Mouse (Mus musculus): ENCODE results near the gene Smarcd1. TPM values are rescaled to one million over a fixed set of nuclear protein-coding genes. Genes with fewer than 3 reads are reported as not detected.
"Not testable (repeated sequence)": the region's sequence is repeated elsewhere in the genome, so short reads cannot be mapped to it uniquely, and the experiment has no call there.

The Smarcd1 gene
- polyA plus RNA-seq, 1 experiment from 2014 or later, result 73.1 TPM

DNA sequence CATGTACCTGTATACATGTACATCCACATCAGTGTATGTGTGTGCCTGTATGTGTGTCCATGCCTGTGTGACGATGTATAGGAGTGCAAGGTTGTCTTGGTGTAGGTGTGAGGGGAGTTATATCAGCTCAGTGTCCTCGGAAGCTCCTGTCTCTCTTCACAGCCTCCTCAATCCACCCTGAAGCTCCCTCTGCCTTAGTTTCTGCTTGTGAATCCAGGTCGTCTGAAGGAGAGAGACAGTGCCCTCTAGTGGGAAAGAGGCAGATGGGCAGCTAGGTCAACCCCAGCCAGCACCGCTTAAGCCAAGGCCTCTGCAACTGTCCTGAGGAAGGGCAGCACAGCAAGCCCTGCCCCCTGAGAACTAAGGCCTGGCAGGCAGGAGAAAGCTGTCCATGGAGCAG is 13.2 kb upstream of the Smarcd1 start:
- H3K36me3 ChIP-seq, result no peaks in the 10 kb centered on the region
- H3K27me3 ChIP-seq, result peaks cover 11% of the 10 kb centered on the region
- no peak overlapping the region for H3K9ac ChIP-seq
- no peaks in the 10 kb centered on the region for H3K9me3 ChIP-seq
- 7% methylated on average over 4 of the region's 4 CpGs for WGBS
- H3K4me2 ChIP-seq, result no peak overlapping the region
- peaks cover 2% of the 10 kb centered on the region; the same call in 1 of the 2 replicates for H3K4me1 ChIP-seq
- H3K27ac ChIP-seq, result no peak overlapping the region
- ATAC-seq (ENCODE audit: insufficient number of reproducible peaks, insufficient read depth, low FRiP score, low TSS enrichment, low read depth), result no peak
- no peak overlapping the region for H3K4me3 ChIP-seq

DNA sequence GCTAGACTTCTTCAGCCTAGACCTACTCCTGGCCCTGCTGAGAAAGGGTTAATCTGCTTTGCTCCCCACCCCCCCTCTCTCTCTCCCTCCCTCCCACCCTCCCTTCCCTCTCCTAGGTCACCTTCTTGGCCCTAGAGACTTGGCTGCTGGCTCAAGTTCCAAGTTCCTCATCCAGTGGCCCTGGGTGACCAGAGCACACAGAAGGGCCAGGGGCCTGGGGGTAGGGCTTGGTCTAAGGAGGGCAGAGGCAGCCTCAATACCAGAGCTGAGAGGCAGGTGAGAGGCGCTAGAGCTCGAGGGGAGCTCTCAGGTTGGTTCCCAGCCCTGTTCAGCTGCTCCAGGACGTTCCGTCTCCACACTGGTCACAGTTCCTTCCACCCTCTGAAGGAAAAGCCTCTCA is 11.0 kb upstream of the Smarcd1 start:
- H3K27me3 ChIP-seq, result peaks cover 13% of the 10 kb centered on the region
- no peaks in the 10 kb centered on the region for H3K9me3 ChIP-seq
- H3K4me1 ChIP-seq, result peaks cover 2% of the 10 kb centered on the region; the same call in 1 of the 2 replicates
- no peak overlapping the region for H3K4me3 ChIP-seq
- no peak overlapping the region for H3K4me2 ChIP-seq
- H3K36me3 ChIP-seq, result no peaks in the 10 kb centered on the region
- WGBS, result 12% methylated on average over 4 of the region's 4 CpGs
- 0 out of 2 replicates have a peak overlapping the region, but pooled peaks have one; percentile 32 for H3K9ac ChIP-seq
- no peak for ATAC-seq (ENCODE audit: insufficient number of reproducible peaks, insufficient read depth, low FRiP score, low TSS enrichment, low read depth)
- no peak overlapping the region for H3K27ac ChIP-seq

DNA sequence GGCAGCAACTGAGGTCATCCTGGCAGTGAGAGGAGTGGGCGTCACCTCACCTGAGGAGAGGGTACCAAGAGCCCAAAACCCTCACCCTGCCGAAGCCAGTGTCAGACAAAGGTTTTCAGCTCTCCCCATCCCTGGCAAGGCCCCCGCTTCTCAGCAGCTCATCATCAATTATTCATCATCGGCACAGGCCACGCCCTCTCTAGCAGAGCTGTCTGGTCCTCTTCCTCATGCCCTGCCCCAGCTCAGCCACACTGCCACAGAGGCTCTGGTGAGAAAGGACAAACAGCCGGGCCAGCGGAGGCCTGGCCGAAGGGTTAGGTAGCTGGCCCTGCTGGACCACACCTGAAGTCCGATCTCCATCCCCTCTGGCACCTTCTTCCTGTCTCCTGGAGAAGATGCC is 10.0 kb upstream of the Smarcd1 start:
- Histone ChIP-seq H3K4me2 (no peak overlapping the region), H3K27ac (no peak overlapping the region), H3K27me3 (peaks cover 20% of the 10 kb centered on the region), H3K36me3 (no peaks in the 10 kb centered on the region), H3K9ac (no peak overlapping the region), H3K4me1 (peaks cover 2% of the 10 kb centered on the region; the same call in 1 of the 2 replicates), H3K9me3 (no peaks in the 10 kb centered on the region), H3K4me3 (no peak overlapping the region)
- no peak for ATAC-seq (ENCODE audit: insufficient number of reproducible peaks, insufficient read depth, low FRiP score, low TSS enrichment, low read depth)
- 64% methylated on average over 9 of the region's 9 CpGs for WGBS

DNA sequence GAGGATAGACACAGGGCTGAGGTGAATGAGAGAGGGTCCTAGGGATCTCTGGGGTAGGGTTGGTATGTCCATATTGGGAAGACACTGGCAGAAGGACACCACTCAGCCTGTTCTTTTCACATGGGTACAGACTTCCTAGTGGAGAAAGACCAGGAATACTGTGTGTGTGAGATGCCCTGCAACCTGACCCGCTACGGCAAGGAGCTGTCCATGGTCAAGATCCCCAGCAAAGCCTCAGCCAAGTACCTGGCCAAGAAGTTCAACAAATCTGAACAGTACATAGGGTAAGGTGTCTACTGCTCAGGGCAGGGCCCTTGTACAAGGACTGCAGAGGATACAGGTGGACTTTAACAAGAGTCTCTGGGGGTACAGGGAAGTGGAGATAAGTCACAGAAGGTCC is 4.6 kb upstream of the Smarcd1 start:
- no peaks in the 10 kb centered on the region for H3K36me3 ChIP-seq
- H3K9ac ChIP-seq, result no peak overlapping the region
- no peak overlapping the region for H3K4me2 ChIP-seq
- ATAC-seq (ENCODE audit: insufficient number of reproducible peaks, insufficient read depth, low FRiP score, low TSS enrichment, low read depth), result no peak
- H3K27ac ChIP-seq, result no peak overlapping the region
- no peak overlapping the region for H3K4me3 ChIP-seq
- no peaks in the 10 kb centered on the region for H3K9me3 ChIP-seq
- peaks cover 14% of the 10 kb centered on the region for H3K4me1 ChIP-seq
- H3K27me3 ChIP-seq, result peaks cover 28% of the 10 kb centered on the region
- 14% methylated on average over 2 of the region's 2 CpGs for WGBS

DNA sequence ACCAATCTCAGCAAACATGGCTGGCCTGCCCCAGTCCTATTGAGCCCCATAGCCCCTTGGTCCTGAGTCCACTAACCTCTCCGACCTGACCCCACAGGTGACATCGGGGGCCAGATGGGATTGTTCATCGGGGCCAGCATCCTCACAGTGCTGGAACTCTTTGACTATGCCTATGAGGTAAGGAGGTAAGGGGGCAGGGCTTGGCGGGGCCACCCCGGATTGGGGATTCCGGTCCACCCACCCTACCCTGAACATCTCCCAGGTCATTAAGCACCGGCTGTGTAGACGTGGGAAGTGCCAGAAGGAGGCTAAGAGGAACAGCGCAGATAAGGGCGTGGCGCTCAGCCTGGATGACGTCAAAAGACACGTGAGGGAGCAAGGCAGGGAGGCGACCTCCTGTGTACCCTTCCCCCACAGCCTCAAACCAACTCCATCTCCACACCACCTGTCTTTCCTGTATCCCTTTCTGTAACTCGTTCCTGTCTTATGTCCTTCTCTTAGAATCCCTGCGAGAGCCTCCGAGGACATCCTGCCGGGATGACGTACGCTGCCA is 3.3 kb upstream of the Smarcd1 start:
- no peak for ATAC-seq (ENCODE audit: insufficient number of reproducible peaks, insufficient read depth, low FRiP score, low TSS enrichment, low read depth)
- H3K9ac ChIP-seq, result 0 out of 2 replicates have a peak overlapping the region, but pooled peaks have one; percentile 6
- peaks cover 24% of the 10 kb centered on the region for H3K4me1 ChIP-seq
- H3K27ac ChIP-seq, result no peak overlapping the region
- WGBS, result 32% methylated on average over 20 of the region's 20 CpGs
- peaks cover 28% of the 10 kb centered on the region for H3K27me3 ChIP-seq
- H3K36me3 ChIP-seq, result no peaks in the 10 kb centered on the region
- no peak overlapping the region; the same call in 1 of the 2 replicates for H3K4me3 ChIP-seq
- H3K9me3 ChIP-seq, result no peaks in the 10 kb centered on the region
- H3K4me2 ChIP-seq, result peak overlapping the region; percentile 22; the same call in 1 of the 2 replicates

DNA sequence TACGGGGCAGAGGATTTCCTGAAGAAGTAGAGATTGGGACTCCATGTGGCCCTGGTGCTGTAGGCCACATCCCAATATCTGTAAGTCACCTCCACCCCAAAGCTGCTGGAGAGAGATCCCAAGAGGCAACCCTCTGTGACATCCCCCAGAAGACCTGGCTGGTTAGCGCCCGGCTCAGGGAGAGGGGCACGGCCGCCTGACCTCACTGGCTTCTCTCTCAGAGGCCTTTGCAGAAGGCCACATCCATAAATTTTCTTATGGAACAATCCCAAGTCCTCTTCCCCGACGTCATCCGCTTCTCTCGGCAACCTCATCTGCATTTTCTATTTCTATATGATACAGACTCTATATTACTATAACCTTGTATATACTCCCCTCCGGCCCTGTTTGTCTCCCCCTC is 2.2 kb upstream of the Smarcd1 start:
- Histone ChIP-seq H3K9me3 (no peaks in the 10 kb centered on the region), H3K27me3 (peaks cover 25% of the 10 kb centered on the region), H3K4me1 (peaks cover 36% of the 10 kb centered on the region), H3K9ac (no peak overlapping the region), H3K36me3 (peaks cover 8% of the 10 kb centered on the region; the same call in 1 of the 2 replicates), H3K27ac (no peak overlapping the region), H3K4me2 (no peak overlapping the region), H3K4me3 (no peak overlapping the region)
- WGBS, result 80% methylated on average over 10 of the region's 10 CpGs
- ATAC-seq (ENCODE audit: insufficient number of reproducible peaks, insufficient read depth, low FRiP score, low TSS enrichment, low read depth), result no peak

DNA sequence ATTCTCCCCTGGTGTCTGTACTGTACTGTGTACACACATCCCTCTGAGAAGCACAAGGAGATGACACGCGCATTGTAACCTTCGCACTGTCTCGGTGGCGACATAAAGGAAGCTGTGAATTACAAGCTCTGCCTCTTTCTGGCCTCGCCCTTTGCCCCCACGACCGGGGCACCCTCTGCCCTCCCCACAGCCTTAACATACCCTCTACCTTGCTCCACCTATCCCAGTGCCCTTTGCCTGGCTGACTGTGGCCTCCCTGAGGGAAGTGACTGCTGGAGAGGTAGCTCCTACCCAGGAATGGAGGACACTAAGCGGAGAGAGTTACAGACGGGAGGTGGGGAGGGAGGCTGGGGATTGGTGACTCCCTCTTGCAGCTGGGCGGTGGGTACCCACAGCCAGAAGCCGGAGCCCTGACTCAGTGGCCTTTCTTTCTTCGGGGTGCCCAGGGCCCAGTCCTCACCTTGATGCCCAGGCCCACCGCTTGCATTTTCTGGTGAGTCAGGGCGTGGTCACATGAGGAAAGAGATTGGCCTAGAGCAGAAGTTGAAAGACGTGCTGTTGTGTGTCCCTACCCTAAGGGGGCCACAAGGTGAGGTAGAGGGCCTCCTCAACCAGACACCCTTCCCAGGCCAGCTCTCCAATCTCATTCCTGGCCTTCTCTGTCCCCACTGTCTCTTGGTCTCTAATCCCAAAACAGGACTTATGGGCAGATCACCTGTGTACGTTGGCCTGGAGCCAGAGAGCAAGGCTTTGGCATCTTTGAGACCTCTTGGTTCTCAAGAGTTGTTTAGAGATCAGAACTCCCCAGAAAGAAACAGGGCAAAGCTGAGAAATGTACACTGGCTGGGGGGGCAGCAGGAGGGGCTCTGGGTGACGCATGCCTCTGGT is 1.5 kb upstream of the Smarcd1 start:
- H3K27ac ChIP-seq, result 0 out of 2 replicates have a peak overlapping the region, but pooled peaks have one; percentile 3
- 84% methylated on average over 18 of the region's 18 CpGs for WGBS
- H3K9ac ChIP-seq, result no peak overlapping the region

DNA sequence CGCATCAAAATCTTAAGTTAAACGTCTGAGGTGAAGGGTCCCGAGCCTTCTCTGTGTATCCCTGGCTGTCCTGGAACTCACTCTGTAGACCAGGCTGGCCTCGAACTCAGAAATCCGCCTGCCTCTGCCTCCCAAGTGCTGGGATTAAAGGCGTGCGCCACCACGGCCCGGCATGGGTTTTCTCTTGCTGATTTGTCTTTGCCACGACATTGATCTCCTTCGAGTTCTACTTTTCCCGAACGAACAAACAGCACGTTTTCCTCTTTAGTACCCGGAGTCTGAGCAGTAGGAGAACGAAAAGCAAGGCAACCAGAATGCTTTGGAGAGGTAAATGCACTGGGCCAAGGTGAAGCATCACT is 310 bp upstream of the Smarcd1 start:
- Histone ChIP-seq H3K27me3 (peaks cover 21% of the 10 kb centered on the region), H3K9ac (peak overlapping the region; percentile 96), H3K4me1 (peaks cover 38% of the 10 kb centered on the region), H3K36me3 (peaks cover 22% of the 10 kb centered on the region), H3K4me2 (peak overlapping the region; percentile 80), H3K27ac (peak overlapping the region; percentile 96; the same call in 1 of the 2 replicates), H3K4me3 (peak overlapping the region; percentile 80)
- WGBS, result 46% methylated on average over 16 of the region's 16 CpGs
- not testable (repeated sequence) for ATAC-seq (ENCODE audit: insufficient number of reproducible peaks, insufficient read depth, low FRiP score, low TSS enrichment, low read depth); H3K9me3 ChIP-seq

More for the DNA sequence above, 1.5 kb upstream of the Smarcd1 start:
- Histone ChIP-seq H3K36me3 (peaks cover 13% of the 10 kb centered on the region), H3K4me3 (no peak overlapping the region), H3K9me3 (no peaks in the 10 kb centered on the region), H3K4me2 (no peak overlapping the region), H3K4me1 (peaks cover 38% of the 10 kb centered on the region), H3K27me3 (peaks cover 25% of the 10 kb centered on the region)
- no peak for ATAC-seq (ENCODE audit: insufficient number of reproducible peaks, insufficient read depth, low FRiP score, low TSS enrichment, low read depth)

DNA sequence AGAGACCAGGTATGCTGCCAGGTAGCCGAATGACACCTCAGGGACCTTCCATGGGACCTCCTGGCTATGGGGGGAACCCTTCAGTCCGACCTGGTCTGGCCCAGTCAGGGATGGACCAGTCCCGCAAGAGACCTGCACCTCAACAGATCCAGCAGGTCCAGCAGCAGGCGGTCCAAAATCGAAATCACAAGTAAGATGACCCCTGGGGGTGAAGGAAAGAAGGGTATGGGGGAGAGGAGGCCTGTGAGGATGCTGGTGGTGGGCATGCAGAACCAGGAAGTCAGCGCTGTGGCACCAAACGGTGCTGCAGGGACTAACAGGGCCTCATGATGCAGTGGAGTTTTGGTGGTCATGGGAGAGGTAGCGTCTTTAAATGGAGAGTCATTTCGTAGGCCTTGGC is 1.2 kb downstream of the Smarcd1 start:
- no peaks in the 10 kb centered on the region for H3K9me3 ChIP-seq
- peak overlapping the region; percentile 96 for H3K27ac ChIP-seq
- peak overlapping the region; percentile 80 for H3K4me2 ChIP-seq
- 52% methylated on average over 9 of the region's 9 CpGs for whole genome bisulfite sequencing
- H3K4me1 ChIP-seq, result peaks cover 38% of the 10 kb centered on the region
- no peak for ATAC-seq (ENCODE audit: insufficient number of reproducible peaks, insufficient read depth, low FRiP score, low TSS enrichment, low read depth)
- H3K36me3 ChIP-seq, result peaks cover 37% of the 10 kb centered on the region
- peak overlapping the region; percentile 80 for H3K4me3 ChIP-seq
- peaks cover 8% of the 10 kb centered on the region; the same call in 1 of the 2 replicates for H3K27me3 ChIP-seq
- H3K9ac ChIP-seq, result peak overlapping the region; percentile 96

DNA sequence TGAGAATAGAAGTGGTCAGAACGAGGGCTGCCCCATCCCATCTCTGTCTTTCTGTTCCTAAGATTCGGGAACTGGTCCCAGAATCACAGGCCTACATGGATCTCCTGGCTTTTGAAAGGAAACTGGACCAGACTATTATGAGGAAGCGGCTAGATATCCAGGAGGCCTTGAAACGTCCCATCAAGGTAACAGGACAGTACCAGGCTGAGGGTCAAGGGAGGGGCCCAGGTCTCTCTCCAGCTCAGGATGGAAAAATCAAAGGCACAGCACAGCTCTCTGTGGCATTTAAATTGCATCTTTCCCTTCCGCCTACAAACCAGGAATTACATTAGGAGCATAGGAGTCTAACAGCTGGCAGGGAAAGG is 1.7 kb downstream of the Smarcd1 start:
- Histone ChIP-seq H3K36me3 (peaks cover 42% of the 10 kb centered on the region), H3K9me3 (no peaks in the 10 kb centered on the region), H3K27me3 (peaks cover 4% of the 10 kb centered on the region; the same call in 1 of the 2 replicates), H3K27ac (peak overlapping the region; percentile 96; the same call in 1 of the 2 replicates), H3K4me1 (peaks cover 38% of the 10 kb centered on the region), H3K4me3 (peak overlapping the region; percentile 80), H3K4me2 (peak overlapping the region; percentile 80), H3K9ac (peak overlapping the region; percentile 96)
- ATAC-seq (ENCODE audit: insufficient number of reproducible peaks, insufficient read depth, low FRiP score, low TSS enrichment, low read depth), result no peak
- 53% methylated on average over 5 of the region's 5 CpGs for WGBS

DNA sequence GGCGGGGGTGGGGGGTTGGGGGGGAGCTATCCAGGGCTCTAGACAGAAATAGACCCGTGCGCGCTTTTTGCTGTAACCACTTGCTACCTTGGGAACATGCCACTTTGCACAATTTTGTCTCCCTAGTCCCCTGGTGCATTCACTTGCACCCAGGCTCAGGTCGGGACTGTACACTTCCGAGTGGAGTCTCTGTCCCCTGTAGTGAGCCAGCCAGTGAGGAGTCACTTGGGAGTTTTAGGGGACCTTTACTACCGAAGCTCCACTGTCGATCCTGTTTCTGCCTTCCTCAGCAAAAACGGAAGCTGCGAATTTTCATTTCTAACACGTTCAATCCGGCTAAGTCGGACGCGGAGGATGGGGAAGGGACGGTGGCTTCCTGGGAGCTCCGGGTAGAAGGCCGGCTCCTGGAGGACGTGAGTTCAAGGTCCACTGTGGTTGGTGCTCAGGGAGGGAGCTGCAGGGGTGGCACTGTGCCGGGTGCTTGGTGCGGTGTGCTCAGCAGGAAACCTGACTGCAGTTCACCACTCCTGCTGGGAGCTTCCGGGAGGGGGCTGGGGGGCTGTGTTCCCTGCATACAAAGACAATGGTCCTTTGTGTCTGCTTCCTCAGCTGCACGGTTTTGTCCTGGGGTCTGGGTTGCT is 2.2 kb downstream of the Smarcd1 start:
- Histone ChIP-seq H3K4me2 (peak overlapping the region; percentile 80), H3K9ac (peak overlapping the region; percentile 96)
- 22% methylated on average over 23 of the region's 23 CpGs for WGBS

More for the DNA sequence above, 2.2 kb downstream of the Smarcd1 start:
- H3K4me3 ChIP-seq, result peak overlapping the region; percentile 80
- peak overlapping the region; percentile 96; the same call in 1 of the 2 replicates for H3K27ac ChIP-seq
- H3K36me3 ChIP-seq, result peaks cover 47% of the 10 kb centered on the region
- ATAC-seq (ENCODE audit: insufficient number of reproducible peaks, insufficient read depth, low FRiP score, low TSS enrichment, low read depth), result no peak
- H3K27me3 ChIP-seq, result no peaks in the 10 kb centered on the region; the same call in 1 of the 2 replicates
- H3K4me1 ChIP-seq, result peaks cover 35% of the 10 kb centered on the region
- no peaks in the 10 kb centered on the region for H3K9me3 ChIP-seq
